Mouse (Mus musculus) liver, postnatal 0 days (tissue): ENCODE measurements around the gene Tap2. TPM values are rescaled to one million over a fixed set of nuclear protein-coding genes. Genes with fewer than 3 reads are reported as not detected.

Experiments
- ATAC-seq: fragments of 200-750 bp; cut with Nextera tagmentation; 2 replicates; pipeline ENCODE4 v1.8.0; 2017; ENCODE audit warnings: mild to moderate bottlenecking, moderate library complexity
- DNase-seq: peaks from one replicate; pipeline ENCODE4 v3.0.0-alpha.2; 2016
- H3K27ac ChIP-seq: fragments of 300-500 bp; sonication (generic); 2 replicates; pipeline ENCODE4 v1.5.1; 2014; ENCODE audit warnings: antibody characterized with exemption, moderate library complexity, mild to moderate bottlenecking, low read depth
- H3K27me3 ChIP-seq: fragments of 300-500 bp; sonication (generic); 2 replicates; pipeline ENCODE4 v1.6.1; 2014; ENCODE audit warnings: low read length, control low read depth, mixed read lengths; ENCODE audit not compliant: insufficient read depth
- H3K36me3 ChIP-seq: fragments of 300-500 bp; sonication (generic); replicated peaks from 2 replicates; pipeline ENCODE4 v1.6.1; 2014; ENCODE audit warnings: mild to moderate bottlenecking, control low read depth, low read length, moderate library complexity, mixed read lengths; ENCODE audit not compliant: insufficient read depth
- H3K4me1 ChIP-seq: fragments of 300-500 bp; sonication (generic); 2 replicates; pipeline ENCODE4 v1.6.1; 2014; ENCODE audit warnings: antibody characterized with exemption, mild to moderate bottlenecking, control low read depth; ENCODE audit not compliant: insufficient read depth
- H3K4me2 ChIP-seq: fragments of 300-500 bp; sonication (generic); 2 replicates; pipeline ENCODE4 v1.6.1; 2014; ENCODE audit warnings: low read depth, mild to moderate bottlenecking, low read length, moderate library complexity, mixed read lengths
- H3K4me3 ChIP-seq: fragments of 300-500 bp; sonication (generic); 2 replicates; pipeline ENCODE4 v1.5.1; 2014; ENCODE audit warnings: low read depth, low read length
- H3K9ac ChIP-seq: fragments of 300-500 bp; sonication (generic); replicated peaks from 2 replicates; pipeline ENCODE4 v1.6.1; 2014; ENCODE audit warnings: mild to moderate bottlenecking, moderate library complexity
- H3K9me3 ChIP-seq: fragments of 300-500 bp; sonication (generic); 2 replicates; pipeline ENCODE4 v1.6.1; 2016; ENCODE audit warnings: mild to moderate bottlenecking, control low read depth, low read length, mixed read lengths
- CTCF ChIP-seq: sonication (generic); IDR thresholded peaks from 2 replicates; pipeline ENCODE4 v1.5.1; 2016; ENCODE audit warnings: antibody characterized with exemption, low read depth
- EP300 ChIP-seq: IDR thresholded peaks from 2 replicates; pipeline ENCODE4 v1.6.1; 2016; ENCODE audit warnings: antibody characterized with exemption, low read depth, mild to moderate bottlenecking
- WGBS: fragments of 180-500 bp; shearing (Covaris S2); extraction: QIAGEN DNeasy Blood & Tissue Kit; methylation state at CpG from one replicate; pipeline ENCODE4 v1.1.7; 2014; ENCODE audit not compliant: insufficient replicate concordance; 5-methylcytosine and 5-hydroxymethylcytosine counted together
- polyA plus RNA-seq: library from polyadenylated mRNA; unstranded; fragments of >200 nt; fragmentation: Nextera tagmentation; extraction: Ambion mirVana; gene quantifications from 2 replicates; pipeline ENCODE4 v1.2.1, GENCODE M21; 2015

Gene Tap2
- polyA plus RNA-seq, 1 experiment from 2014 or later: 10.5 TPM

- no peaks in the 10 kb centered on the region for H3K36me3 ChIP-seq
- ATAC-seq (no peak), DNase-seq (peak; percentile 31)
- peak within 1 kb of the TSS; percentile 52 for H3K4me2 ChIP-seq
- H3K27ac ChIP-seq: peak within 1 kb of the TSS; percentile 84
- peaks cover 3% of the 10 kb centered on the region; the same call in 1 of the 2 replicates for H3K4me1 ChIP-seq
- H3K4me3 ChIP-seq: no peak within 1 kb of the TSS
- H3K27me3 ChIP-seq: no peaks in the 10 kb centered on the region
- TF ChIP-seq EP300: no peak
- no peak within 1 kb of the TSS for H3K9ac ChIP-seq
- WGBS: 60% methylated on average over 3 of the region's 3 CpGs
- H3K9me3 ChIP-seq: 0 out of 2 replicates have a peak, but pooled peaks cover 5% of the 10 kb centered on the region
Measured at GRCm38 (mm10) chr17:34238706-34239105, 35.4 kb downstream of the Tap2 start, which contains the start of gene H2-Ob. Gene H2-Ob, plus strand, starts transcription at chr17:34238903.

GRCm38 (mm10) chr17:34239601-34240041 lies 36.3 kb downstream of the Tap2 start:
- Histone ChIP-seq H3K4me3 (no peak overlapping the region), H3K27me3 (no peaks in the 10 kb centered on the region), H3K36me3 (no peaks in the 10 kb centered on the region), H3K9ac (no peak overlapping the region), H3K4me2 (peak overlapping the region; percentile 52), H3K27ac (peak overlapping the region; percentile 85), H3K4me1 (peaks cover 3% of the 10 kb centered on the region; the same call in 1 of the 2 replicates), H3K9me3 (0 out of 2 replicates have a peak, but pooled peaks cover 5% of the 10 kb centered on the region)
- DNase-seq (no peak), ATAC-seq (peak; percentile 35; the same call in 1 of the 2 replicates)
- TF ChIP-seq EP300 (no peak), CTCF (no peak)
- 21% methylated on average over 10 of the region's 10 CpGs for WGBS

GRCm38 (mm10) chr17:34240366-34240765 lies 37.0 kb downstream of the Tap2 start:
- Histone ChIP-seq H3K4me1 (peaks cover 3% of the 10 kb centered on the region; the same call in 1 of the 2 replicates), H3K4me2 (peak overlapping the region; percentile 52), H3K27ac (peak overlapping the region; percentile 85), H3K4me3 (no peak overlapping the region), H3K9ac (no peak overlapping the region), H3K9me3 (0 out of 2 replicates have a peak, but pooled peaks cover 5% of the 10 kb centered on the region), H3K36me3 (no peaks in the 10 kb centered on the region), H3K27me3 (no peaks in the 10 kb centered on the region)
- 32% methylated on average over 3 of the region's 3 CpGs for WGBS
- DNase-seq: no peak
- TF ChIP-seq EP300 (no peak), CTCF (no peak)
- ATAC-seq: no peak

- Histone ChIP-seq H3K4me1 (peaks cover 3% of the 10 kb centered on the region; the same call in 1 of the 2 replicates), H3K9ac (no peak overlapping the region), H3K4me2 (no peak overlapping the region), H3K27ac (no peak overlapping the region), H3K36me3 (no peaks in the 10 kb centered on the region), H3K9me3 (0 out of 2 replicates have a peak, but pooled peaks cover 5% of the 10 kb centered on the region), H3K4me3 (no peak overlapping the region), H3K27me3 (no peaks in the 10 kb centered on the region)
- no peak for ATAC-seq
- DNase-seq: no peak
- 70% methylated on average over 6 of the region's 6 CpGs for WGBS
- TF ChIP-seq EP300 (no peak), CTCF (no peak)
Measured at GRCm38 (mm10) chr17:34240916-34241315, 37.6 kb downstream of the Tap2 start.

DNA sequence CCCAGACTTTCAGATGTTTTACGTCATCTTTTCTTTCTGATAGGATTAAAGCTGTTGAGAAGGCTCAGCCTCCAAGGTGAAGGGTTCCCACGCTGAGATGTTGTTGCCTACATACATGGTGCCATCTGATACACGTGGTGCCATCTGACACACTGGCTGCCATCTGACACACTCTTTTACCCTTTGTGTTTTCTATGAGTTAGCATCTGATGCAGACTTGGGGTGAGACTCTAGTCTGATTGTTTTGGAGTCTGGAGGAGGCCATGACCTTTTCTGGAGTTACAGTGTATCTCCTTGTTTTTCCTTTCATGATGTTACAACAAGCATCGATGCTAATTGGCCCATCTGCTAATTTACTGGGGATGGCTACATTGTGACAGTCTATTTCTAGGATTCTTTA lies 41.3 kb downstream of the Tap2 start:
- no peak for TF ChIP-seq EP300
- TF ChIP-seq CTCF: no peak
- Histone ChIP-seq H3K4me2 (no peak overlapping the region), H3K27ac (no peak overlapping the region), H3K36me3 (no peaks in the 10 kb centered on the region), H3K9ac (no peak overlapping the region), H3K4me1 (no peaks in the 10 kb centered on the region), H3K4me3 (no peak overlapping the region), H3K9me3 (0 out of 2 replicates have a peak, but pooled peaks cover 5% of the 10 kb centered on the region), H3K27me3 (no peaks in the 10 kb centered on the region)
- ATAC-seq (no peak), DNase-seq (no peak)
- 72% methylated on average over 4 of the region's 4 CpGs for WGBS

DNA sequence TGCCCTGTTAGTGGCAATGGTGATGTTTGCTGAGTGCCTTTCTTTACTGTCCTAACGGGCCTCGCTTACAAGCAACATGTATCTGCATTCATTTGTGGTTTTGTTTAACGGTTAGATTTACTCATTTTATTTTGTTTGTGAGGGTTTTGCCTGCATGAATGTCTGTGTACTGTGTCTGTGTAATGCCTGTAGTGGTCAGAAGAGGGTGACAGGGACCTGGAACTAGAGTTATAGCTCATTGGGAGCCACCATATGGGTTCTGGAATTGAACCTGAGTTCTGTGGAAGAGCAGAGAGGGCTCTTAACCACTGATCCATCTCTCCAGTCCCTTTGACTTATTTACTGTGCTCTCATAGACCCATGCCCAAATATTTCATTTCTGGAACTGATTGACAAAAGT lies 43.7 kb downstream of the Tap2 start:
- DNase-seq (no peak), ATAC-seq (no peak)
- H3K9me3 ChIP-seq: no peaks in the 10 kb centered on the region
- no peak overlapping the region for H3K4me2 ChIP-seq
- 61% methylated on average over 3 of the region's 3 CpGs for WGBS
- no peak overlapping the region for H3K27ac ChIP-seq
- H3K4me3 ChIP-seq: no peak overlapping the region
- no peaks in the 10 kb centered on the region for H3K27me3 ChIP-seq
- no peaks in the 10 kb centered on the region for H3K36me3 ChIP-seq
- TF ChIP-seq CTCF (peak; percentile 40), EP300 (no peak)
- no peaks in the 10 kb centered on the region for H3K4me1 ChIP-seq
- H3K9ac ChIP-seq: no peak overlapping the region
